Mouse (Mus musculus) embryonic fibroblast, embryonic 13.5 days (primary cell): ENCODE results near the gene Zfp68. TPM values are rescaled to one million over a fixed set of nuclear protein-coding genes. Genes with fewer than 3 reads are reported as not detected.

Experiments
- H3K27ac ChIP-seq: 2 replicates; pipeline ENCODE4 v1.5.1; 2012; ENCODE audit warnings: low read length, control low read depth, inconsistent platforms; ENCODE audit not compliant: insufficient read depth
- H3K4me1 ChIP-seq: 2 replicates; pipeline ENCODE4 v1.6.1; 2011; ENCODE audit warnings: low read length; ENCODE audit not compliant: control insufficient read depth, insufficient read depth
- H3K4me3 ChIP-seq: 2 replicates; pipeline ENCODE4 v1.5.1; 2011; ENCODE audit warnings: mild to moderate bottlenecking, control low read depth, low read length; ENCODE audit not compliant: insufficient read depth
- CTCF ChIP-seq: IDR thresholded peaks from 2 replicates; pipeline ENCODE4 v1.5.1; 2011; ENCODE audit warnings: mild to moderate bottlenecking, control low read depth, low read length, moderate library complexity, borderline replicate concordance; ENCODE audit not compliant: insufficient read depth
- POLR2A ChIP-seq: IDR thresholded peaks from 2 replicates; pipeline ENCODE4 v1.6.1; 2011; ENCODE audit warnings: low read depth, mild to moderate bottlenecking, control low read depth, low read length, moderate library complexity
- polyA plus RNA-seq: library from polyadenylated mRNA; stranded (reverse); fragments of >200 nt; gene quantifications from 2 replicates; pipeline ENCODE4 v1.2.4, GENCODE M21; 2011; ENCODE audit warnings: low read depth; ENCODE audit not compliant: missing spikeins, insufficient read length

The Zfp68 gene
- polyA plus RNA-seq: 33.0 and 54.1 TPM in 2 replicates

- TF ChIP-seq POLR2A (peak; percentile 92), CTCF (no peak)
- Histone ChIP-seq H3K4me3 (peak within 1 kb of the TSS; percentile 83), H3K27ac (peak within 1 kb of the TSS; percentile 75), H3K4me1 (no peaks in the 10 kb centered on the region; the same call in 1 of the 2 replicates)
Observed at GRCm38 (mm10) chr5:138619211-138620128, at the start of gene Zfp68. Gene Zfp68, minus strand, starts transcription at chr5:138619761.

GRCm38 (mm10) chr5:138658922-138659321, 39.4 kb upstream of the Zfp68 start:
- H3K4me1 ChIP-seq: no peaks in the 10 kb centered on the region
- TF ChIP-seq CTCF (peak; percentile 38; the same call in 1 of the 2 replicates), POLR2A (no peak)
- no peak overlapping the region for H3K4me3 ChIP-seq
- no peak overlapping the region for H3K27ac ChIP-seq

- no peak for TF ChIP-seq POLR2A
- TF ChIP-seq CTCF: no peak
- H3K27ac ChIP-seq: no peak overlapping the region
- H3K4me1 ChIP-seq: no peaks in the 10 kb centered on the region
- no peak overlapping the region for H3K4me3 ChIP-seq
Observed at GRCm38 (mm10) chr5:138657854-138658253, 38.3 kb upstream of the Zfp68 start.

DNA sequence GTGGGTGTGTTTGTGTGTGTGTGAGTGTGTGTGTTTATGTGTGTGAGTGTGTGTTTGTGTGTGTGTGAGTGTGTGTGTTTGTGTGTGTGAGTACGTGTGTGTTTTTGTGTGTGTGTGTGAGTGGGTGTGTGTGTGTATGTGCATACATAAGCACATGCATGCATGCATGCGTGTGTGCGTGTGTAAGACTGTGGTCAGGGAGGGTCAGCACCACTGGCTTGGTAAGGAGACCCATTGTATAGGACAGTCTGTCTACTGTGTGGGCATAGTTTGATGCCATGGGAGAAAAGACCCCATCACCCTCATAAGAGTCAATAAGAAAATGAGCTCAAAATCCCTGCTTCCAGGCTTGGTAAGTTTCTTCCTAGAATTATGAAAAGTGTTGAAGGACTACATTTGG, 37.8 kb upstream of the Zfp68 start:
- TF ChIP-seq CTCF (no peak), POLR2A (no peak)
- no peak overlapping the region for H3K27ac ChIP-seq
- H3K4me1 ChIP-seq: no peaks in the 10 kb centered on the region
- no peak overlapping the region for H3K4me3 ChIP-seq

GRCm38 (mm10) chr5:138656477-138657156, 37.1 kb upstream of the Zfp68 start:
- Histone ChIP-seq H3K4me3 (no peak overlapping the region), H3K27ac (no peak overlapping the region), H3K4me1 (no peaks in the 10 kb centered on the region)
- TF ChIP-seq CTCF (0 out of 2 replicates have a peak, but pooled peaks have one; percentile 10), POLR2A (no peak)

DNA sequence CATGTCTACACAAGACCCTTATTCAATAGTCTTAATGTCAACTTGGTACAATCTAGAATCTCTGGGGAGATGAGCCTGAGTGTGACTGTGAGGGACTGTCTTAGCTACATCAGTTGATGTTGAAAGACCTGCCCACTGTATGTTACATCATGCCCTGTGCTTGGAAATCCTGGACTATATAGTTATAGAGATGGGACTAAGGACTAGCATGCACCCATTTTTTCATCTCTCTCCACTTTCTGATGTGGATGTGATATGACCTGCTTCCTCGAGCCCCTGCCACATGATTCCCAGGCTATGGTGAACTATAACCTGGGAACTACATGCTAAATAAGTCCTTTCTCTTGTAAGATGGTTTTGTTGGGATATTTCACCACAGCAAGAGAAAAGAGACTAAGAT, 33.4 kb upstream of the Zfp68 start:
- Histone ChIP-seq H3K4me3 (no peak overlapping the region), H3K4me1 (no peaks in the 10 kb centered on the region), H3K27ac (no peak overlapping the region)
- TF ChIP-seq POLR2A (no peak), CTCF (no peak)

- H3K27ac ChIP-seq: no peak overlapping the region
- H3K4me1 ChIP-seq: no peaks in the 10 kb centered on the region
- TF ChIP-seq POLR2A (no peak), CTCF (no peak)
- H3K4me3 ChIP-seq: no peak overlapping the region
Observed at GRCm38 (mm10) chr5:138641761-138642160, 22.2 kb upstream of the Zfp68 start.

- Histone ChIP-seq H3K4me1 (no peaks in the 10 kb centered on the region), H3K4me3 (no peak overlapping the region), H3K27ac (no peak overlapping the region)
- TF ChIP-seq CTCF (no peak), POLR2A (no peak)
Observed at GRCm38 (mm10) chr5:138641081-138641480, 21.5 kb upstream of the Zfp68 start.

DNA sequence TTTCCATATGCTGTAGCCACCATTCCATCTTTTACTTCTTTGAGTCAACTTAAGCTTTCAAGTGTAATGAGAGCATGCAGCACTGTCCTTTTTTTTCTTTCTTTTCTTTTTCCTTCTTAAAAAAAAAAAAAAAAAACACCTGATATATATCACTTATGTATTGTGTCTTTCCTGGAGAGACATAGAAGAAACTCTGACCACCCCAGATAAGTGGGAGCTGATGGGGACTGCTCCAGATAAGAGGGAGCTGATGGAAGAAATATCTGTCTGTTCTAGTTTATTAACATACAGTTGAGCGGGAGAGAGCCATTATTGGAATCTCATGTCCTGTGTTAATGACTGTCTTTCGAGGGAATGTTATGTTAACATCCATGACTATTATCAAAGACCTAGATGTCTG, 16.9 kb upstream of the Zfp68 start:
- no peak overlapping the region for H3K4me3 ChIP-seq
- TF ChIP-seq POLR2A (no peak), CTCF (no peak)
- no peak overlapping the region for H3K27ac ChIP-seq
- no peaks in the 10 kb centered on the region for H3K4me1 ChIP-seq

GRCm38 (mm10) chr5:138623478-138623875, 3.9 kb upstream of the Zfp68 start:
- H3K27ac ChIP-seq: no peak overlapping the region
- TF ChIP-seq POLR2A: no peak
- TF ChIP-seq CTCF: no peak
- H3K4me3 ChIP-seq: peak overlapping the region; percentile 86
- no peaks in the 10 kb centered on the region for H3K4me1 ChIP-seq
